Mouse (Mus musculus): ENCODE measurements around the gene Lbh. TPM values are rescaled to one million over a fixed set of nuclear protein-coding genes. Genes with fewer than 3 reads are reported as not detected.
A peak's percentile ranks its signal among the peaks of the same experiment; 100 is the strongest.

Lbh gene
- polyA plus RNA-seq (2015; fragmentation: Nextera tagmentation; extraction: Ambion mirVana): 4.5 and 6.5 TPM in 2 replicates

DNA sequence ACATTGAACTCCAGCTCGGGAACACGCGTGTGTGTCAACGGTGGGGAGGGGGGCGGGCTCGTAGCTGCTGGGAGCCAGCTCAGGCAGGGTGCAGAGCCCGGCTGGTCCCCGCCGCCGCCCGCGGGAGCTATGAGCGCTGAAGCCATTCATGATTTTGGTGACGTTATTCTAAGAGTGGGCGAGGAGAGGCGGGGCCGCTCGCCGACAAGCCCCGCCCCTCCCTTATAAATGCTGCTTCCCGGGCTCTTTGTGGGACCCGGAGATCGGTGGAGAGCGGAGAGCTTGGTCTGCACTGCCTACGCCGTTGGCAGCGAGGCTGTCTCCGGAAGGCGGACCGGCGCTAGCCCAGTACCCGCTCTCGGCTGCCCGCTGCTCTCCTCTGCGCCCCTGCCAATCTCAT lies at the start of gene Lbh:
TSS of gene Lbh (plus strand) at position 253 of the 400 bp plus-strand sequence.
- Histone ChIP-seq H3K9ac (ENCODE audit: low read depth, low read length) (peak within 1 kb of the TSS; percentile 82), H3K27me3 (replicated peaks; ENCODE audit: control insufficient read depth, insufficient read depth, low read length) (no peaks in the 10 kb centered on the region; the same call in 1 of the 2 replicates), H3K27ac (ENCODE audit: low read depth, low read length) (peak within 1 kb of the TSS; percentile 91), H3K4me2 (ENCODE audit: low read length) (peak within 1 kb of the TSS; percentile 81), H3K4me1 (ENCODE audit: control insufficient read depth, insufficient read depth, low read depth, low read length) (peaks cover 27% of the 10 kb centered on the region), H3K4me3 (ENCODE audit: low read length) (peak within 1 kb of the TSS; percentile 61), H3K36me3 (ENCODE audit: control insufficient read depth, insufficient read depth, low read length) (peaks cover 4% of the 10 kb centered on the region), H3K9me3 (ENCODE audit: control insufficient read depth, low read length) (no peaks in the 10 kb centered on the region)
- WGBS: 0% methylated on average over 35 of the region's 35 CpGs
- ATAC-seq: peak; percentile 94

DNA sequence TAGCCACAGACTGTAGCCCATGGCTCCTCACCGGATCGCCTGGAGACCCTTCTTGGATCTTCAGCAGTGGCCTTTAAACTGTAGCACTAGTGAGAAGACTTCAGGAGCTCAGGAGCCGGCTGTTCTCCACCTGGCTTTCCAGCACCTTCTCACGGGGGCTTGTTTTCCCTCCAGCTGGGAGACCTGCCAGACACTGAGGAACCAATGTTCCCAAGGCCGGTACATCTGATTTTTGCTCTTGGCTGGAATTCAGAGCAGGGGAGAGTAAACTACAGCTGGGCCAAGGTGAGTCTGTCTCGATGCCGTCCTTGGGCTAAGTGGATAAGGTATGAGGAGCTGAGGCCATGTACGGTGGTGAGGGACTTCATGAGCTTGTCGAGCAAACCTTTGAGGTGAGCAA lies 39.1 kb upstream of the Lbh start:
- H3K36me3 ChIP-seq (ENCODE audit: control insufficient read depth, insufficient read depth, low read length): no peaks in the 10 kb centered on the region
- no peaks in the 10 kb centered on the region for H3K9me3 ChIP-seq (ENCODE audit: control insufficient read depth, low read length)
- WGBS: 94% methylated on average over 9 of the region's 9 CpGs
- ATAC-seq: no peak
- no peak overlapping the region for H3K4me3 ChIP-seq (ENCODE audit: low read length)
- H3K4me2 ChIP-seq (ENCODE audit: low read length): no peak overlapping the region
- H3K27ac ChIP-seq (ENCODE audit: low read depth, low read length): no peak overlapping the region
- no peaks in the 10 kb centered on the region for H3K4me1 ChIP-seq (ENCODE audit: control insufficient read depth, insufficient read depth, low read depth, low read length)
- no peak overlapping the region for H3K9ac ChIP-seq (ENCODE audit: low read depth, low read length)
- H3K27me3 ChIP-seq (replicated peaks; ENCODE audit: control insufficient read depth, insufficient read depth, low read length): no peaks in the 10 kb centered on the region

DNA sequence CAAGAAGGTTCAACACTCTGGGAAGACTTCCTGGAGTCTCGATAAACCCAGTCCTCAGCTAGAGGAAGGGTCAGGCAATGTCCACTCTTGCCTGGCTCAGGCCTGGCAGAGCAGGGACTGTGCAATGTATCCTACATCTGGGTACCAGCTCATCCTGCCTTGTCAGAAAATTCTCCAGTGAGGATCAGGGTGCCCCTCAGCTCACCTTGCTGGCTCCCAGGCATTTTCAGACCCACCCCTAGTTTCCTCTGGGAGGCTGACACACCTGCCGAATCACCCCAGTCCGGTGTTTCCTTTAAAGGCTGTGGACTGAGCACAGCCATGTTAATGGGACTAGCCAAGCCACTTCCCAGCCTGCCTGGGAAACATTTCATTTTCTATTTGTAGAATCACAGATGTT lies 37.9 kb upstream of the Lbh start:
- H3K27me3 ChIP-seq (replicated peaks; ENCODE audit: control insufficient read depth, insufficient read depth, low read length): no peaks in the 10 kb centered on the region
- ATAC-seq: no peak
- H3K4me3 ChIP-seq (ENCODE audit: low read length): no peak overlapping the region
- no peak overlapping the region for H3K27ac ChIP-seq (ENCODE audit: low read depth, low read length)
- H3K4me1 ChIP-seq (ENCODE audit: control insufficient read depth, insufficient read depth, low read depth, low read length): no peaks in the 10 kb centered on the region
- H3K4me2 ChIP-seq (ENCODE audit: low read length): no peak overlapping the region
- no peaks in the 10 kb centered on the region for H3K36me3 ChIP-seq (ENCODE audit: control insufficient read depth, insufficient read depth, low read length)
- H3K9me3 ChIP-seq (ENCODE audit: control insufficient read depth, low read length): no peaks in the 10 kb centered on the region
- WGBS: 76% methylated on average over 3 of the region's 3 CpGs
- H3K9ac ChIP-seq (ENCODE audit: low read depth, low read length): no peak overlapping the region

DNA sequence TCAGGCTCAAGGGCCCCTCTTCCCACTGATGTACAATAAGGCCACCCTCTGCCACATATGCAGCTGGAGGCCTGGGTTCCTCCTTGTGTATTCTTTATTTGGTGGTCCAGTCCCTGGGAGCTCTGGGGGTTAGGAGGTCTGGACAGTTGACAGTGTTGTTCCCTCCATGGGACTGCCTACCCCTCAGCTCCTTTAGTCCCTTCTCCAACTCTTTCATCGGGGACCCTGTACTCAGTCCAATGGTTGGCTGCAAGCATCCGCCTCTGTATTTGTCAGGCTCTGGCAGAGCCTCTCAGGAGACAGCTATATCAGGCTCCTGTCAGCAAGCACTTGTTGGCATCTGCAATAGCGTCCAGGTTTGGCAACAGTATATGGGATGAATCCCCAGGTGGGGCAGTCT lies 37.1 kb upstream of the Lbh start:
- Histone ChIP-seq H3K9ac (ENCODE audit: low read depth, low read length) (no peak overlapping the region), H3K4me3 (ENCODE audit: low read length) (no peak overlapping the region), H3K9me3 (ENCODE audit: control insufficient read depth, low read length) (no peaks in the 10 kb centered on the region), H3K4me1 (ENCODE audit: control insufficient read depth, insufficient read depth, low read depth, low read length) (no peaks in the 10 kb centered on the region), H3K27ac (ENCODE audit: low read depth, low read length) (no peak overlapping the region), H3K27me3 (replicated peaks; ENCODE audit: control insufficient read depth, insufficient read depth, low read length) (no peaks in the 10 kb centered on the region), H3K36me3 (ENCODE audit: control insufficient read depth, insufficient read depth, low read length) (no peaks in the 10 kb centered on the region), H3K4me2 (ENCODE audit: low read length) (no peak overlapping the region)
- WGBS: 65% methylated on average over 3 of the region's 3 CpGs
- no peak for ATAC-seq

DNA sequence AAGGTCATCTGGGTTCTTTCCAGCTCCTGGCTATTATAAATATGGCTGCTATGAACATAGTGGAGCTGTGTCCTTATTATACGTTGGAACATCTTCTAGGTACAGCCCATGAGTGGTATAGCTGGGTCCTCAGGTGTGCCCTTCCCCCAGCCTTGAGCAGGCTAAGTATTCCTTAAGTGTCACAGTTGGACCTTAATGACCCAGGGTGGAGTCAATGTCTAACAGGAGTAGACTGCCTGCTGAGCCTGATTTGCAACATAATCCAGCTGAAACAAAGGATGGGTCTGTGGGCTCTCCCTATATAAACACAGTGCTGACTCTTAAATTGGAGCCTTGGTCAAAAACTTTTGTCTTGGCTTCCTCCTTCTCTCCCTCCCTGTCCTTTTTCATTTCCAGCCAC lies 36.3 kb upstream of the Lbh start:
- H3K9me3 ChIP-seq (ENCODE audit: control insufficient read depth, low read length): no peaks in the 10 kb centered on the region
- H3K27ac ChIP-seq (ENCODE audit: low read depth, low read length): no peak overlapping the region
- H3K4me3 ChIP-seq (ENCODE audit: low read length): no peak overlapping the region
- no peaks in the 10 kb centered on the region for H3K27me3 ChIP-seq (replicated peaks; ENCODE audit: control insufficient read depth, insufficient read depth, low read length)
- WGBS: 46% methylated on average over 1 of the region's 1 CpGs
- no peak overlapping the region for H3K9ac ChIP-seq (ENCODE audit: low read depth, low read length)
- no peak for ATAC-seq
- no peaks in the 10 kb centered on the region for H3K4me1 ChIP-seq (ENCODE audit: control insufficient read depth, insufficient read depth, low read depth, low read length)
- no peaks in the 10 kb centered on the region for H3K36me3 ChIP-seq (ENCODE audit: control insufficient read depth, insufficient read depth, low read length)
- H3K4me2 ChIP-seq (ENCODE audit: low read length): no peak overlapping the region

DNA sequence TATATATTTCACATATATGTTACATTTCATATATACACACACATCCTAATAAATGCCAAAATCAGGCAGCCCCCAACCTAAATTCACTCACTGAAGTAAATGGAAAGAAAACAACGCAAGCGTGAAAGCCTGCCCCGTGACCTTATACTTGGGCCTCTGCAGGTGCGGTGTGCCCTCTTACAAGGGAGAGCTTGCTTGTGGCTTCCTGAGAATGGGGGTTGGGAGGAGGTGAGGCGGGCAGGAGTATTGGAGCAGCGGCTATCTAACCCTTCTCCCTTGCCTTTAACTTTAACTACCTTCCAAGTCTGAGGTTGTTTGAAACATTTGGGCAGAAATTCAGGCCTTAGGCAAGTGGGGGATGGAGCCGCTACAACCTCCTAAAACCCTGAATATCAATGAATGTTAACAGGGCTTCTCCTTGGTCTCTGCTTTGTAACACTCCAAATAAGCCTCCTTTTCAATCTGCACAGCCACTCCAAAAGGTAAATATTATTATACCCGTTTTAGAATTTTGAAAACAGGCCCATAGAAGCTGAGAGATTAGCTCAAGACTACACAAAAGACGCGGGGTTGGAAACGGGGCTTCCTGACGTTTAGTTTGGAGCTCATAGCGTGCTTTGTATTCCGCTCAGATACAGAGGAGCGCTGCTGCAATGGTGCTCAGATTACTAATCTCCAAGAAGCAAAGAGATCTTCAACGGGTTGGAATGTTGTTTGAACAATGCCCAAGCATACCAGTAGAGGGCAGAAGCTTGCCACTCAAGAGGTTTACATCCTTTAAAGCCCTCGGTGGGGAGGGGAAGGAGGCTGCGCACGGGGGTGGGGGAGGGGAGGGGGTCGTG lies 28.3 kb upstream of the Lbh start:
- Histone ChIP-seq H3K4me2 (ENCODE audit: low read length) (peak overlapping the region; percentile 18; the same call in 1 of the 2 replicates), H3K4me3 (ENCODE audit: low read length) (no peak overlapping the region), H3K4me1 (ENCODE audit: control insufficient read depth, insufficient read depth, low read depth, low read length) (peaks cover 2% of the 10 kb centered on the region; the same call in 1 of the 2 replicates), H3K36me3 (ENCODE audit: control insufficient read depth, insufficient read depth, low read length) (no peaks in the 10 kb centered on the region), H3K9ac (ENCODE audit: low read depth, low read length) (no peak overlapping the region), H3K27me3 (replicated peaks; ENCODE audit: control insufficient read depth, insufficient read depth, low read length) (no peaks in the 10 kb centered on the region), H3K27ac (ENCODE audit: low read depth, low read length) (peak overlapping the region; percentile 51; the same call in 1 of the 2 replicates), H3K9me3 (ENCODE audit: control insufficient read depth, low read length) (no peaks in the 10 kb centered on the region)
- peak; percentile 93 for ATAC-seq
- 16% methylated on average over 19 of the region's 20 CpGs for WGBS

DNA sequence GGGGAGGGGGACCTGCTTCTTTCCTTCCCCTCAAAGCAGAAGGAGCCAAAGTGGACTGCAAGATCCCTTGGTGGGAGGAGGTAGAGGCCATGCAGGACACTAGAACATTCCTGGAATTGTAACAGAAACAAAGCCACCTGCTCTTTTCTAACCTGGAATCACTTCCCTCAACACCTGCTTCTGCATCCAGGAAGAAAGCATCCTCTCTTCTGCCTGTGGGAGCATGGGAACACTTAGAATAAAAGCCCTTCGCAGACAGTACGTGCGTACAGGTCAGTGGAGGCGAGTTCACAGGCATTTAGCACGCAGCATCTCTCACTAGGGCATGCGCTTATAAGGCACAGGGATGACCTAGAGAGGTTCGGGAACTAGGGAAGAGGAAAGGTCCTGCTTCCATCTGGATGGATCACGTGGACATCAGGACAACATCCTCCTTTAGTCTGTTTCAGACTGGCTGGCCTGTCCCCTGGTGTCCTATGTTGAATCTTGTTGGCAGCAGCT lies 27.7 kb upstream of the Lbh start:
- peaks cover 2% of the 10 kb centered on the region; the same call in 1 of the 2 replicates for H3K4me1 ChIP-seq (ENCODE audit: control insufficient read depth, insufficient read depth, low read depth, low read length)
- H3K36me3 ChIP-seq (ENCODE audit: control insufficient read depth, insufficient read depth, low read length): no peaks in the 10 kb centered on the region
- peak overlapping the region; percentile 5; the same call in 1 of the 2 replicates for H3K4me2 ChIP-seq (ENCODE audit: low read length)
- no peaks in the 10 kb centered on the region for H3K27me3 ChIP-seq (replicated peaks; ENCODE audit: control insufficient read depth, insufficient read depth, low read length)
- H3K9ac ChIP-seq (ENCODE audit: low read depth, low read length): 0 out of 2 replicates have a peak overlapping the region, but pooled peaks have one; percentile 7
- H3K9me3 ChIP-seq (ENCODE audit: control insufficient read depth, low read length): no peaks in the 10 kb centered on the region
- WGBS: 58% methylated on average over 8 of the region's 8 CpGs
- H3K27ac ChIP-seq (ENCODE audit: low read depth, low read length): peak overlapping the region; percentile 2; the same call in 1 of the 2 replicates
- peak; percentile 63 for ATAC-seq
- no peak overlapping the region for H3K4me3 ChIP-seq (ENCODE audit: low read length)

DNA sequence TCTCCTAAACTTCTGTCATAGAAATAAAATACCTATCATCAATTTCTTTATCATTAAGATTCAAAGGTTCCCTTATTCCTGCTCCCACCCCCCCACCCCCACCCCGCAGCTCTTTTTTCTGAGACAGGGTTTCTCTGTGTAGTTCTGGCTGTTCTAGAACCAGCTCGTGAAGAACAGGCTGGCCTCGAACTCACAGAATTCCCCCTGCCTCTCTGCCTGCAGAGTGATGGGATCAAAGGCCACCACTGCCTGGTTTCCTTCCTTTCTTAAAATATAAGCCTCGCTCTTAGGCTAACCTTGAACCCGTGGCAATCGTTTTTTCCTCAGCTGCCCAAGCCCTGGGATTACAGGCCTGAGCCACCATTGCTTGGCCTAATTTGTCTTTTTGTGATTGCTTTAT lies 26.5 kb upstream of the Lbh start:
- Histone ChIP-seq H3K9me3 (ENCODE audit: control insufficient read depth, low read length) (no peaks in the 10 kb centered on the region), H3K27me3 (replicated peaks; ENCODE audit: control insufficient read depth, insufficient read depth, low read length) (no peaks in the 10 kb centered on the region), H3K9ac (ENCODE audit: low read depth, low read length) (no peak overlapping the region), H3K27ac (ENCODE audit: low read depth, low read length) (no peak overlapping the region), H3K36me3 (ENCODE audit: control insufficient read depth, insufficient read depth, low read length) (no peaks in the 10 kb centered on the region), H3K4me2 (ENCODE audit: low read length) (no peak overlapping the region), H3K4me3 (ENCODE audit: low read length) (no peak overlapping the region), H3K4me1 (ENCODE audit: control insufficient read depth, insufficient read depth, low read depth, low read length) (peaks cover 2% of the 10 kb centered on the region; the same call in 1 of the 2 replicates)
- no peak for ATAC-seq
- WGBS: 90% methylated on average over 6 of the region's 6 CpGs

DNA sequence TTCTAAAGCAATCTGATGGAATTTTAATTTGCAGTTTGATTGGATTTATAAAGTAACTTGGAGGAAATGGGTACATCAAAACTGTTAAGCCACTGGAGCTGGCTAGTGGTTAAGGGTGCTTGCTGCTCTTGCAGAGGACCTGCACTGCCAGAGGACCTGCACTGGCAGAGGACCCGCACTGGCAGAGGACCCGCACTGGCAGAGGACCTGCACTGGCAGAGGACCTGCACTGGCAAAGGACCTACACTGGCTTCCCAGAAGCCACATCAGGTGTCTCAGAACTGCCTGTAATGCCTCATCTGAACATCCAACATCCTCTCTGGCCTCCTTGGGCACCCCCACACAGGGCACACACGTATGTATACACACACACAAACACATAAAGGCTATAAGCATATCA lies 22.6 kb upstream of the Lbh start:
- Histone ChIP-seq H3K36me3 (ENCODE audit: control insufficient read depth, insufficient read depth, low read length) (no peaks in the 10 kb centered on the region), H3K4me3 (ENCODE audit: low read length) (no peak overlapping the region), H3K9me3 (ENCODE audit: control insufficient read depth, low read length) (no peaks in the 10 kb centered on the region), H3K4me1 (ENCODE audit: control insufficient read depth, insufficient read depth, low read depth, low read length) (no peaks in the 10 kb centered on the region; the same call in 1 of the 2 replicates), H3K4me2 (ENCODE audit: low read length) (no peak overlapping the region), H3K27me3 (replicated peaks; ENCODE audit: control insufficient read depth, insufficient read depth, low read length) (no peaks in the 10 kb centered on the region), H3K9ac (ENCODE audit: low read depth, low read length) (no peak overlapping the region), H3K27ac (ENCODE audit: low read depth, low read length) (no peak overlapping the region)
- ATAC-seq: no peak
- 95% methylated on average over 3 of the region's 3 CpGs for WGBS
